Mouse (Mus musculus): ENCODE measurements at regions not wholly inside any gene's neighbourhood (a gene's known extent, or its start where the extent isn't known, plus 50 kb on each side); places are given as distances from the start of the nearest gene placed in this dataset.

- H3K9me3 ChIP-seq, result no peaks in the 10 kb centered on the region
- no peak overlapping the region for H3K4me2 ChIP-seq
- ATAC-seq (ENCODE audit: low FRiP score, low read depth), result no peak
- no peak overlapping the region for H3K27ac ChIP-seq (replicated peaks)
- no peaks in the 10 kb centered on the region for H3K4me1 ChIP-seq (replicated peaks)
- no peaks in the 10 kb centered on the region for H3K27me3 ChIP-seq
- H3K9ac ChIP-seq, result no peak overlapping the region
- no peaks in the 10 kb centered on the region for H3K36me3 ChIP-seq
- 74% methylated on average over 17 of the region's 17 CpGs for WGBS
- H3K4me3 ChIP-seq, result no peak overlapping the region
Observed at GRCm38 (mm10) chr5:116654486-116655420, 63.1 kb upstream of the Srrm4 start.

Measured in hindbrain, embryonic 15.5 days (tissue).